Mouse (Mus musculus) midbrain, embryonic 11.5 days (tissue): ENCODE results near the gene Lysmd1. TPM values are rescaled to one million over a fixed set of nuclear protein-coding genes. Genes with fewer than 3 reads are reported as not detected.

Experiments used
- microRNA-seq: library from miRNA; unstranded; fragments of <30 nt; microRNA quantifications from one replicate; pipeline ENCODE4, GENCODE M21; 2017
- polyA plus RNA-seq: library from polyadenylated mRNA; unstranded; fragments of >200 nt; fragmentation: Nextera tagmentation; extraction: Ambion mirVana; gene quantifications from 2 replicates; pipeline ENCODE4 v1.2.1, GENCODE M21; 2014

Lysmd1 gene
- polyA plus RNA-seq, 1 experiment from 2014 or later = 17.4 TPM

Small RNAs within 50 kb of the gene (microRNA-seq; reads per million reads assigned to microRNA genes)
- gene Mir8099-1 = not detected

Other genes starting within 250 kb of the Lysmd1 start
- 339 and 371 TPM in 2 replicates for gene Psmb4, start 247.1 kb upstream of the Lysmd1 start, polyA plus RNA-seq
- gene Selenbp1, start 201.0 kb upstream of the Lysmd1 start, polyA plus RNA-seq = 3.6 and 4.7 TPM in 2 replicates
- gene Rfx5, start 180.0 kb upstream of the Lysmd1 start, polyA plus RNA-seq = 5.9 and 6.8 TPM in 2 replicates
- gene Pi4kb, start 159.4 kb upstream of the Lysmd1 start, polyA plus RNA-seq = 20.2 and 21.2 TPM in 2 replicates
- gene Zfp687, start 118.6 kb upstream of the Lysmd1 start, polyA plus RNA-seq = 24.1 and 29.7 TPM in 2 replicates
- 300 and 316 TPM in 2 replicates for gene Psmd4, start 91.5 kb upstream of the Lysmd1 start, polyA plus RNA-seq
- 13.2 and 15.1 TPM in 2 replicates for gene Pip5k1a, start 27.2 kb upstream of the Lysmd1 start, polyA plus RNA-seq
- gene Vps72, start 23.1 kb upstream of the Lysmd1 start, polyA plus RNA-seq = 221 and 238 TPM in 2 replicates
- gene Tmod4, start 9.6 kb upstream of the Lysmd1 start, polyA plus RNA-seq = 0.97 TPM in 1 of 2 replicates, not detected in the other
- 84.9 and 86.3 TPM in 2 replicates for gene Scnm1, start 77 bp upstream of the Lysmd1 start, polyA plus RNA-seq
- 2.2 and 2.9 TPM in 2 replicates for gene Tnfaip8l2, start 8.3 kb downstream of the Lysmd1 start, polyA plus RNA-seq
- gene Sema6c, start 26.4 kb downstream of the Lysmd1 start, polyA plus RNA-seq = 14.1 and 17.8 TPM in 2 replicates
- gene Gabpb2, start 83.8 kb downstream of the Lysmd1 start, polyA plus RNA-seq = 6.0 and 6.9 TPM in 2 replicates
- 105 and 106 TPM in 2 replicates for gene Cdc42se1, start 94.6 kb downstream of the Lysmd1 start, polyA plus RNA-seq
- gene Mllt11, start 98.1 kb downstream of the Lysmd1 start, polyA plus RNA-seq = 124 and 144 TPM in 2 replicates
- 0.18 and 0.48 TPM in 2 replicates for gene Gm128, start 107.5 kb downstream of the Lysmd1 start, polyA plus RNA-seq
- gene Bnipl, start 117.1 kb downstream of the Lysmd1 start, polyA plus RNA-seq = 0.20 TPM in 1 of 2 replicates, not detected in the other
- gene Mindy1, start 147.3 kb downstream of the Lysmd1 start, polyA plus RNA-seq = 38.8 and 43.3 TPM in 2 replicates
- gene Prune1, start 148.0 kb downstream of the Lysmd1 start, polyA plus RNA-seq = 28.0 and 29.7 TPM in 2 replicates
- gene Anxa9, start 173.1 kb downstream of the Lysmd1 start, polyA plus RNA-seq = 0.87 and 1.3 TPM in 2 replicates
- 94.1 and 97.1 TPM in 2 replicates for gene Cers2, start 180.7 kb downstream of the Lysmd1 start, polyA plus RNA-seq
- gene Setdb1, start 223.1 kb downstream of the Lysmd1 start, polyA plus RNA-seq = 60.9 and 69.3 TPM in 2 replicates